Mouse (Mus musculus): ENCODE data around the gene Nrxn3. TPM values are rescaled to one million over a fixed set of nuclear protein-coding genes. Genes with fewer than 3 reads are reported as not detected.

Nrxn3 gene
- polyA plus RNA-seq, 1 experiment from 2014 or later: 1.0 TPM

GRCm38 (mm10) chr12:89554740-89555430 lies 832.2 kb downstream of the Nrxn3 start:
- Histone ChIP-seq H3K4me3 (no peak overlapping the region), H3K4me2 (replicated peaks) (no peak overlapping the region), H3K36me3 (no peaks in the 10 kb centered on the region), H3K4me1 (no peaks in the 10 kb centered on the region; the same call in 1 of the 2 replicates), H3K27me3 (no peaks in the 10 kb centered on the region), H3K9me3 (no peaks in the 10 kb centered on the region), H3K9ac (no peak overlapping the region), H3K27ac (no peak overlapping the region)
- 73% methylated on average over 2 of the region's 2 CpGs for WGBS
- no peak for ATAC-seq (ENCODE audit: low FRiP score, low read depth)

GRCm38 (mm10) chr12:89558921-89559320 lies 836.2 kb downstream of the Nrxn3 start:
- H3K9me3 ChIP-seq: no peaks in the 10 kb centered on the region
- no peaks in the 10 kb centered on the region; the same call in 1 of the 2 replicates for H3K4me1 ChIP-seq
- 77% methylated on average over 1 of the region's 1 CpGs for WGBS
- H3K9ac ChIP-seq: no peak overlapping the region
- H3K4me3 ChIP-seq: no peak overlapping the region
- no peak overlapping the region for H3K4me2 ChIP-seq (replicated peaks)
- no peak overlapping the region for H3K27ac ChIP-seq
- ATAC-seq (ENCODE audit: low FRiP score, low read depth): no peak
- no peaks in the 10 kb centered on the region for H3K36me3 ChIP-seq
- H3K27me3 ChIP-seq: no peaks in the 10 kb centered on the region

GRCm38 (mm10) chr12:89561989-89562565 lies 839.4 kb downstream of the Nrxn3 start:
- Histone ChIP-seq H3K4me3 (no peak overlapping the region), H3K9ac (no peak overlapping the region), H3K36me3 (no peaks in the 10 kb centered on the region), H3K9me3 (no peaks in the 10 kb centered on the region), H3K4me2 (replicated peaks) (no peak overlapping the region), H3K4me1 (no peaks in the 10 kb centered on the region; the same call in 1 of the 2 replicates), H3K27me3 (no peaks in the 10 kb centered on the region), H3K27ac (no peak overlapping the region)
- 24% methylated on average over 4 of the region's 4 CpGs for WGBS
- no peak for ATAC-seq (ENCODE audit: low FRiP score, low read depth)

GRCm38 (mm10) chr12:89568723-89569377 lies 846.2 kb downstream of the Nrxn3 start:
- Histone ChIP-seq H3K36me3 (no peaks in the 10 kb centered on the region), H3K4me3 (no peak overlapping the region), H3K4me2 (replicated peaks) (no peak overlapping the region), H3K4me1 (no peaks in the 10 kb centered on the region), H3K27ac (no peak overlapping the region), H3K27me3 (no peaks in the 10 kb centered on the region), H3K9ac (no peak overlapping the region), H3K9me3 (no peaks in the 10 kb centered on the region)
- no peak for ATAC-seq (ENCODE audit: low FRiP score, low read depth)
- WGBS: 51% methylated on average over 6 of the region's 6 CpGs

GRCm38 (mm10) chr12:89592459-89592858 lies 869.8 kb downstream of the Nrxn3 start:
- H3K27ac ChIP-seq: no peak overlapping the region
- H3K27me3 ChIP-seq: no peaks in the 10 kb centered on the region
- H3K4me2 ChIP-seq (replicated peaks): no peak overlapping the region
- H3K4me3 ChIP-seq: no peak overlapping the region
- no peaks in the 10 kb centered on the region for H3K36me3 ChIP-seq
- no peaks in the 10 kb centered on the region for H3K4me1 ChIP-seq
- no peaks in the 10 kb centered on the region for H3K9me3 ChIP-seq
- 75% methylated on average over 4 of the region's 4 CpGs for WGBS
- no peak overlapping the region for H3K9ac ChIP-seq
- ATAC-seq (ENCODE audit: low FRiP score, low read depth): no peak

GRCm38 (mm10) chr12:89613670-89614069 lies 891.0 kb downstream of the Nrxn3 start:
- Histone ChIP-seq H3K4me2 (replicated peaks) (no peak overlapping the region), H3K4me3 (no peak overlapping the region), H3K4me1 (no peaks in the 10 kb centered on the region), H3K36me3 (no peaks in the 10 kb centered on the region), H3K9ac (no peak overlapping the region), H3K27ac (no peak overlapping the region), H3K27me3 (no peaks in the 10 kb centered on the region), H3K9me3 (no peaks in the 10 kb centered on the region)
- ATAC-seq (ENCODE audit: low FRiP score, low read depth): no peak
- 80% methylated on average over 2 of the region's 2 CpGs for WGBS

- H3K27ac ChIP-seq: no peak overlapping the region
- H3K9me3 ChIP-seq: no peaks in the 10 kb centered on the region
- WGBS: 75% methylated on average over 4 of the region's 4 CpGs
- no peaks in the 10 kb centered on the region for H3K4me1 ChIP-seq
- H3K27me3 ChIP-seq: no peaks in the 10 kb centered on the region
- H3K4me2 ChIP-seq (replicated peaks): no peak overlapping the region
- no peak overlapping the region for H3K4me3 ChIP-seq
- no peak overlapping the region for H3K9ac ChIP-seq
- no peak for ATAC-seq (ENCODE audit: low FRiP score, low read depth)
- H3K36me3 ChIP-seq: no peaks in the 10 kb centered on the region
These were observed 903.1 kb downstream of the Nrxn3 start for GRCm38 (mm10) chr12:89625746-89626145.

GRCm38 (mm10) chr12:89640046-89640445 lies 917.4 kb downstream of the Nrxn3 start:
- H3K36me3 ChIP-seq: no peaks in the 10 kb centered on the region
- no peak overlapping the region for H3K9ac ChIP-seq
- no peaks in the 10 kb centered on the region for H3K9me3 ChIP-seq
- H3K4me2 ChIP-seq (replicated peaks): no peak overlapping the region; the same call in 1 of the 2 replicates
- H3K27me3 ChIP-seq: no peaks in the 10 kb centered on the region
- H3K4me1 ChIP-seq: peaks cover 14% of the 10 kb centered on the region; the same call in 1 of the 2 replicates
- no peak overlapping the region for H3K4me3 ChIP-seq
- H3K27ac ChIP-seq: no peak overlapping the region
- ATAC-seq (ENCODE audit: low FRiP score, low read depth): peak; percentile 3; the same call in 1 of the 2 replicates
- 52% methylated on average over 4 of the region's 4 CpGs for WGBS

GRCm38 (mm10) chr12:89641460-89641859 lies 918.8 kb downstream of the Nrxn3 start:
- no peak overlapping the region for H3K4me3 ChIP-seq
- no peak overlapping the region for H3K9ac ChIP-seq
- ATAC-seq (ENCODE audit: low FRiP score, low read depth): no peak
- H3K9me3 ChIP-seq: no peaks in the 10 kb centered on the region
- H3K4me1 ChIP-seq: peaks cover 14% of the 10 kb centered on the region; the same call in 1 of the 2 replicates
- no peak overlapping the region for H3K27ac ChIP-seq
- 23% methylated on average over 1 of the region's 1 CpGs for WGBS
- H3K36me3 ChIP-seq: no peaks in the 10 kb centered on the region
- no peak overlapping the region for H3K4me2 ChIP-seq (replicated peaks)
- H3K27me3 ChIP-seq: no peaks in the 10 kb centered on the region

GRCm38 (mm10) chr12:89653211-89653610 lies 930.5 kb downstream of the Nrxn3 start:
- no peak overlapping the region for H3K27ac ChIP-seq
- H3K9ac ChIP-seq: no peak overlapping the region
- H3K4me1 ChIP-seq: no peaks in the 10 kb centered on the region
- no peak overlapping the region for H3K4me2 ChIP-seq (replicated peaks)
- WGBS: 81% methylated on average over 2 of the region's 2 CpGs
- H3K36me3 ChIP-seq: no peaks in the 10 kb centered on the region
- H3K27me3 ChIP-seq: no peaks in the 10 kb centered on the region
- no peak overlapping the region for H3K4me3 ChIP-seq
- ATAC-seq (ENCODE audit: low FRiP score, low read depth): no peak
- no peaks in the 10 kb centered on the region for H3K9me3 ChIP-seq

GRCm38 (mm10) chr12:89661219-89661618 lies 938.5 kb downstream of the Nrxn3 start:
- Histone ChIP-seq H3K9me3 (no peaks in the 10 kb centered on the region), H3K9ac (no peak overlapping the region), H3K27ac (no peak overlapping the region), H3K27me3 (no peaks in the 10 kb centered on the region), H3K4me2 (replicated peaks) (no peak overlapping the region), H3K4me3 (no peak overlapping the region), H3K36me3 (no peaks in the 10 kb centered on the region), H3K4me1 (no peaks in the 10 kb centered on the region)
- ATAC-seq (ENCODE audit: low FRiP score, low read depth): no peak
- 86% methylated on average over 3 of the region's 3 CpGs for WGBS

- H3K4me2 ChIP-seq (replicated peaks): no peak overlapping the region
- no peak overlapping the region for H3K4me3 ChIP-seq
- no peak for ATAC-seq (ENCODE audit: low FRiP score, low read depth)
- H3K36me3 ChIP-seq: no peaks in the 10 kb centered on the region
- no peaks in the 10 kb centered on the region for H3K9me3 ChIP-seq
- H3K4me1 ChIP-seq: no peaks in the 10 kb centered on the region
- H3K9ac ChIP-seq: no peak overlapping the region
- 50% methylated on average over 2 of the region's 2 CpGs for WGBS
- no peak overlapping the region for H3K27ac ChIP-seq
- H3K27me3 ChIP-seq: no peaks in the 10 kb centered on the region
These were observed 946.2 kb downstream of the Nrxn3 start for GRCm38 (mm10) chr12:89668856-89669255.
